Mouse (Mus musculus) liver, embryonic 12.5 days (tissue): ENCODE data around the gene Asb17. TPM values are rescaled to one million over a fixed set of nuclear protein-coding genes. Genes with fewer than 3 reads are reported as not detected.
"Not testable (repeated sequence)": the region's sequence is repeated elsewhere in the genome, so short reads cannot be mapped to it uniquely, and the experiment has no call there.

ENCODE experiments used
- ATAC-seq: fragments of 200-750 bp; cut with Nextera tagmentation; 2 replicates; pipeline ENCODE4 v1.8.0; 2017; ENCODE audit warnings: moderate number of reproducible peaks, mild to moderate bottlenecking, moderate library complexity
- H3K27ac ChIP-seq: fragments of 300-500 bp; sonication (generic); 2 replicates; pipeline ENCODE4 v1.5.1; 2016; ENCODE audit warnings: mild to moderate bottlenecking
- H3K27me3 ChIP-seq: fragments of 300-500 bp; sonication (generic); replicated peaks from 2 replicates; pipeline ENCODE4 v1.6.1; 2016; ENCODE audit warnings: mild to moderate bottlenecking, moderate library complexity
- H3K36me3 ChIP-seq: fragments of 300-500 bp; sonication (generic); 2 replicates; pipeline ENCODE4 v1.6.1; 2016; ENCODE audit warnings: mild to moderate bottlenecking, moderate library complexity
- H3K4me1 ChIP-seq: fragments of 300-500 bp; sonication (generic); 2 replicates; pipeline ENCODE4 v1.6.1; 2016
- H3K4me2 ChIP-seq: fragments of 300-500 bp; sonication (generic); 2 replicates; pipeline ENCODE4 v1.6.1; 2016; ENCODE audit warnings: mild to moderate bottlenecking, moderate library complexity
- H3K4me3 ChIP-seq: fragments of 300-500 bp; sonication (generic); 2 replicates; pipeline ENCODE4 v1.5.1; 2016; ENCODE audit warnings: mild to moderate bottlenecking, moderate library complexity
- H3K9ac ChIP-seq: fragments of 300-500 bp; sonication (generic); 2 replicates; pipeline ENCODE4 v1.6.1; 2016; ENCODE audit warnings: mild to moderate bottlenecking, moderate library complexity
- H3K9me3 ChIP-seq: fragments of 300-500 bp; sonication (generic); replicated peaks from 2 replicates; pipeline ENCODE4 v1.6.1; 2016; ENCODE audit warnings: mild to moderate bottlenecking, moderate library complexity
- WGBS: fragments of 180-500 bp; shearing (Covaris S2); methylation state at CpG from one replicate; pipeline ENCODE4 v1.1.7; 2016; ENCODE audit not compliant: insufficient replicate concordance; 5-methylcytosine and 5-hydroxymethylcytosine counted together
- polyA plus RNA-seq: library from polyadenylated mRNA; unstranded; fragments of >200 nt; fragmentation: Nextera tagmentation; extraction: Ambion mirVana; gene quantifications from 2 replicates; pipeline ENCODE4 v1.2.1, GENCODE M21; 2016

Gene Asb17
- polyA plus RNA-seq, 1 experiment from 2014 or later, result 6.4 TPM

DNA sequence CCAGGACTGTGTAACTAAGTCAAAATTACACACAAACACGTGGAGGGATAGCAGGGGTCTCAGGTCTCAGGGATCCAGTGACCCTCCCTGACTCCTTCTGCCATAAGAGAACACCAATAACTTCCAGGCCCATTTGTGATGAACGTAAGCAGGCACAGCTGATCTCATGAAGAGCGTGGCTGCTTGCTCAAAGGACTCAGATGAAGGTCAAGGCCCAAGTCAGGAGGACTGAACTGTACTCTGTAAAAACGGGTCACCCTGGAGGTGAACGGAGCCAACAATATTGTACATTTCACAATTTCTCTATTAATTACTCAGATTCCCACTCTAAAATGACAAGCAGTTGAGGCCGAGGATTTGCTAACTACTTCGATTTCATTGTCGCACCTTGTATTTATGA lies 30.0 kb upstream of the Asb17 start:
- H3K27me3 ChIP-seq, result no peaks in the 10 kb centered on the region
- WGBS, result 83% methylated on average over 8 of the region's 8 CpGs
- H3K4me3 ChIP-seq, result no peak overlapping the region
- no peak overlapping the region for H3K4me2 ChIP-seq
- no peak overlapping the region for H3K9ac ChIP-seq
- H3K9me3 ChIP-seq, result no peaks in the 10 kb centered on the region
- H3K4me1 ChIP-seq, result peaks cover 17% of the 10 kb centered on the region
- no peaks in the 10 kb centered on the region for H3K36me3 ChIP-seq
- ATAC-seq, result no peak
- no peak overlapping the region for H3K27ac ChIP-seq

DNA sequence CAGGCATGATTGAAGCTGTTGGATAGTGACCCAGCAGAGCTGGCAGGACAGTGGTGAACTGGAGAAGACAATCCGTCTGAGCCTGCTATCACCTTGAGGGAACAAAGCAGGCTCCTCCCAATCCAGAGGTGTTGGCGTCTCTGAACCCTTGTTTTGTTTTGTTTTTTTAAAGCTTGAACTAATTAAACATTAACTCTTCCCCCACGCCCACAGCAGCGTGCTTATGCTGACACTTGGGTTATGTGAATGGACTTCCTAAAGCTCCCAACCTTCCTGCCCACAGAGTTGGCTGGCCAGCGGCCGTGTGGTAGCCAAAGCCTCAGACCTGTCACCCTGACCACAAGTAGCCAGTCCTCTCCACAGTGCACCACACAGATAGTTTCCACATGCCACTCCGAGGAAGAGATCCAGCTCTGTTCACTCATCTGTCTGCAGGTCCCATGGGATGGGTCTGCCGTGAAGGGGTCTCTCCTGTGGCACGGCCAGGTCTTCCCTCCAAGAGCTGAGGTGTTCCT lies 26.6 kb upstream of the Asb17 start:
- Histone ChIP-seq H3K27ac (no peak overlapping the region), H3K36me3 (no peaks in the 10 kb centered on the region), H3K9ac (no peak overlapping the region), H3K27me3 (peaks cover 9% of the 10 kb centered on the region; the same call in 1 of the 2 replicates), H3K4me2 (no peak overlapping the region), H3K4me3 (no peak overlapping the region), H3K9me3 (no peaks in the 10 kb centered on the region), H3K4me1 (peaks cover 9% of the 10 kb centered on the region)
- WGBS, result 76% methylated on average over 9 of the region's 9 CpGs
- ATAC-seq, result no peak

DNA sequence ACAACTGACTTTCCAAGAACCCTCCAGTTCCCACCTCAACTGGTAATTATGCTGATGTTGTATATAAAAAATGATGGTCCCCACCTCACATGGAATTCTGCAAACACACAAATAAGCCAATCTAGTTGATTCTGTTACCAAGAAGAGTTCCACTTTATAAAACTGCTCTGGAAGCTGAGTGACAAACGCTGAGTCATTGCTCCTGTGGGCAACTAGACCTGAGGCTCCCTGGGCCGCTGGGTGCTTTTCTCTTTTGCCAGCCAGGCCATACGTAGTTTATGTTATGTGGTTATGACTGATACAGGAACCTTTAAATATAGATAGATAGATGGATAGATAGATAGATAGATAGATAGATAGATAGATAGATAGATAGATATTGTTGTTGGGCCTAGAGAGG lies 25.3 kb upstream of the Asb17 start:
- H3K4me1 ChIP-seq, result peaks cover 9% of the 10 kb centered on the region
- no peaks in the 10 kb centered on the region for H3K9me3 ChIP-seq
- peak overlapping the region; percentile 11; the same call in 1 of the 2 replicates for H3K27ac ChIP-seq
- H3K4me3 ChIP-seq, result no peak overlapping the region
- H3K36me3 ChIP-seq, result no peaks in the 10 kb centered on the region
- WGBS, result 65% methylated on average over 3 of the region's 3 CpGs
- peaks cover 9% of the 10 kb centered on the region; the same call in 1 of the 2 replicates for H3K27me3 ChIP-seq
- H3K4me2 ChIP-seq, result no peak overlapping the region
- peak; percentile 44; the same call in 1 of the 2 replicates for ATAC-seq
- no peak overlapping the region for H3K9ac ChIP-seq

DNA sequence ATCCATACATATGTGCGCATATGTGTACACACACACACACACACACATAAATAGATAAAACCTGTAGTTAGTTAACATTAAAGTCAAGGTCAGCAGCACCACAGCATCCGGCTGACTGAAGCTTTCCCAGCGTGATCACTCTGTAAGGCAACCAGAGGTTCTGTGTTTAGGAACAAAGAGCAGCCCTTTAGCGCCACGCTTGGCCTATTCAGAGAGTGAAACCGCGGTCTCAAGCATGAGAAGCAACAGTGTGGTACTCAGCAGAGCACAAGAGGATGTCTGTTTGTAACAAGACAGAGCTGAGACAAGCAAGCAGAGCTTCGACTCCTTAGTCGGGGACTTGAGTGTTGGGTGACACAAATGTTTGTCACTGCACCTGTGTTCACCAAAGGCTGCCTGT lies 24.6 kb upstream of the Asb17 start:
- Histone ChIP-seq H3K4me1 (peaks cover 9% of the 10 kb centered on the region), H3K9ac (no peak overlapping the region), H3K4me3 (no peak overlapping the region), H3K27ac (no peak overlapping the region), H3K4me2 (no peak overlapping the region), H3K27me3 (peaks cover 9% of the 10 kb centered on the region; the same call in 1 of the 2 replicates), H3K9me3 (no peaks in the 10 kb centered on the region), H3K36me3 (no peaks in the 10 kb centered on the region)
- ATAC-seq, result no peak
- 84% methylated on average over 9 of the region's 9 CpGs for WGBS

DNA sequence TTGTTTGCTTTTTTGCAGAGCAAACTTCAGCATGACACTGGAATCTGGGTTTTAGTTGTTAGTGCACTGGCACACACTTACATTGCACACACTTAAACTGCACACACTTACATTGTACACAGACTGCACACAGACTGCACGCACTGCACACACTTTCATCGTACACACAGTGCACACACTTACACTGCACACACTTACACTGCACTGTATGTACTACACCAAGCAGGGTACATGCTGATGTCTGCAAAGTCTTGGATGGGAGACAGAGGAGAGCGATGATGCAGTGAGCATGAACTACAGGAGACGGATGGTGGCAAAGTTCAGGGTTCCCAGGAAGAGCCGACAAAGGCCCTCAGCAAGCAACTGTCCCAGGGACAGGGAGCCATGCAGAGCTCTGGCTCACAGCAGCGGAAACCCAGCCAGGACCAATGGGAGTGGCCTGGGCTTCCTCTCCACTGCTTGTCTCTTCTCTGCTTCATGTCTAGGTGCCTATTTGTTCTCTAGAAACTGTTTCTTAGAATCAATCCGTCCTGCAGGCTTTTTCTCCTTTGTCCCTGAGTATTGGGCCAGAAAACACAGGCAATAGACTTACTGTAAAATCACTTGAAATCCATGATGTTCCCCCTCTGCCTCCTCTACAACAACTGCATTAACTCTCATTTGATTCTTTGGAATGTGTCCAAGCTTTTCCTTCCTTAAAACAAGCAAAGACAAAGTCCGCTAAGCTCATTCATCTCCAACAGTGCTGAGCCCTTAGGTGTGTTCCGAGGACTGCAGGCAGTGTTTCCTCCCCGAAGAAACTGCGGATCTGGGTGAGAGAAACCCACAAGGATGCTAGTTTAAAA lies 20.1 kb upstream of the Asb17 start:
- Histone ChIP-seq H3K27me3 (peaks cover 9% of the 10 kb centered on the region; the same call in 1 of the 2 replicates), H3K4me3 (no peak overlapping the region), H3K4me2 (no peak overlapping the region), H3K4me1 (peaks cover 10% of the 10 kb centered on the region), H3K9ac (no peak overlapping the region), H3K9me3 (no peaks in the 10 kb centered on the region), H3K36me3 (no peaks in the 10 kb centered on the region), H3K27ac (no peak overlapping the region)
- no peak for ATAC-seq
- WGBS, result 74% methylated on average over 11 of the region's 11 CpGs

DNA sequence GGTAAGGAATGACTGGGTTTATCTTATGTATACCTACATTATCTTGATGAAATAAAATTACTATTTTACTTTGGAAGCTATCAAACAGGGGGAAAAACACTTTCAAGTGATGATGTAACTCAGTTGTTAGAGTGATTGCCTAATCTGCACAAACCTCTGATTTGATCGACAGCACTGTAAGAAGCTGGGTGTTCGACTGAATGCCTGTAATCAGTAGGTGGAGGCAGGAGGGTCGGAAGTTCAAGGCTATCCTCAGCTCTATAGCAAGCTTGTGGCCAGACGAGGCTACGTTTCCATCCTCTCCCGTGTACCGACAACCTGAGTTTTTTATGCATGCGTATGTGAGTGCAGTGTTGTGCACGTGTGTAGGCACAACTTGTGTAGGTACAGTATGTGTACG lies 18.8 kb upstream of the Asb17 start:
- ATAC-seq, result no peak
- no peaks in the 10 kb centered on the region for H3K9me3 ChIP-seq

DNA sequence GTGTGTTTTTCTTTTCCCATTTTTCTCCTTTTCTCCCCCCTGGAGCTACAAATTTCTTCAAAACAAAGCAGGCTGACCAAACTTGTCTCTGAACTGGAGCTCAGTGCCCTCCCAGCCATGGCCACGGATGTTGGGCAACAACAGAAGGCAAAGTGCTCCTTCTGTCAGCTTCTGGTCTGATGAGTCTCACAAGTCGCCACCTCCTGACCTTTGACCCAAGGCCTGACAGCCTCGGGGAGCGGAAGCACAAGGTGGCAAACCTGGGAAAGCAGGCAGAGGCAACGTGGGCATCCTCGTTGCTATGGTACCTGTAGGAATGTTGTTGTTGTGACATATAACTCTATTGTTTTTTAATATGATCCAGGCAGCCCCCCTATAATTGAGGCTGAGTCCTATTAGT lies 17.4 kb upstream of the Asb17 start:
- 51% methylated on average over 6 of the region's 6 CpGs for WGBS

More for the DNA sequence above, 18.8 kb upstream of the Asb17 start:
- Histone ChIP-seq H3K27ac (no peak overlapping the region), H3K4me3 (no peak overlapping the region), H3K4me1 (peaks cover 18% of the 10 kb centered on the region), H3K9ac (no peak overlapping the region), H3K4me2 (no peak overlapping the region), H3K27me3 (peaks cover 9% of the 10 kb centered on the region; the same call in 1 of the 2 replicates), H3K36me3 (no peaks in the 10 kb centered on the region)
- 79% methylated on average over 10 of the region's 10 CpGs for WGBS

DNA sequence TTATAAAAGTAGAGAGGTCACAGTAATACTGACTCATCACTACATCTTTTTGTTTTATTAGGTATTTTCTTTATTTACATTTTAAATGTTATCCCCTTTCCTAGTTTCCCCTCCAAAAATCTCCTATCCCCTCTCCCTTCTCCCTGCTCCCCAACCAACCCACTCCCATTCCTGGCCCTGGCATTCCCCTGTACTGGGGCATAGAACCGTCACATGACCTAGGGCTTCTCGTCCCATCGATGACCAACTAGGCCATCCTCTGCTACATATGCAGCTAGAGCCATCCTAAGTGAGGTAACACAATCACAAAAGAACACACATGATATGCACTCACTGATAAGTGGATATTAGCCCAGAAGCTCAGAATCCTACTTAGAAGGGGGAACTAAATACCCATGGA lies 14.2 kb upstream of the Asb17 start:
- H3K27ac ChIP-seq, result peak overlapping the region; percentile 66
- not testable (repeated sequence) for H3K27me3 ChIP-seq, H3K4me2 ChIP-seq, ATAC-seq, H3K9me3 ChIP-seq, H3K4me3 ChIP-seq, H3K36me3 ChIP-seq, H3K9ac ChIP-seq
- 51% methylated on average over 3 of the region's 3 CpGs for WGBS
- H3K4me1 ChIP-seq, result peaks cover 58% of the 10 kb centered on the region

More for the DNA sequence above, 17.4 kb upstream of the Asb17 start:
- Histone ChIP-seq H3K4me2 (no peak overlapping the region), H3K9ac (no peak overlapping the region), H3K4me1 (peaks cover 29% of the 10 kb centered on the region), H3K36me3 (no peaks in the 10 kb centered on the region), H3K27me3 (0 out of 2 replicates have a peak, but pooled peaks cover 2% of the 10 kb centered on the region), H3K27ac (no peak overlapping the region), H3K9me3 (no peaks in the 10 kb centered on the region), H3K4me3 (no peak overlapping the region)
- ATAC-seq, result no peak

DNA sequence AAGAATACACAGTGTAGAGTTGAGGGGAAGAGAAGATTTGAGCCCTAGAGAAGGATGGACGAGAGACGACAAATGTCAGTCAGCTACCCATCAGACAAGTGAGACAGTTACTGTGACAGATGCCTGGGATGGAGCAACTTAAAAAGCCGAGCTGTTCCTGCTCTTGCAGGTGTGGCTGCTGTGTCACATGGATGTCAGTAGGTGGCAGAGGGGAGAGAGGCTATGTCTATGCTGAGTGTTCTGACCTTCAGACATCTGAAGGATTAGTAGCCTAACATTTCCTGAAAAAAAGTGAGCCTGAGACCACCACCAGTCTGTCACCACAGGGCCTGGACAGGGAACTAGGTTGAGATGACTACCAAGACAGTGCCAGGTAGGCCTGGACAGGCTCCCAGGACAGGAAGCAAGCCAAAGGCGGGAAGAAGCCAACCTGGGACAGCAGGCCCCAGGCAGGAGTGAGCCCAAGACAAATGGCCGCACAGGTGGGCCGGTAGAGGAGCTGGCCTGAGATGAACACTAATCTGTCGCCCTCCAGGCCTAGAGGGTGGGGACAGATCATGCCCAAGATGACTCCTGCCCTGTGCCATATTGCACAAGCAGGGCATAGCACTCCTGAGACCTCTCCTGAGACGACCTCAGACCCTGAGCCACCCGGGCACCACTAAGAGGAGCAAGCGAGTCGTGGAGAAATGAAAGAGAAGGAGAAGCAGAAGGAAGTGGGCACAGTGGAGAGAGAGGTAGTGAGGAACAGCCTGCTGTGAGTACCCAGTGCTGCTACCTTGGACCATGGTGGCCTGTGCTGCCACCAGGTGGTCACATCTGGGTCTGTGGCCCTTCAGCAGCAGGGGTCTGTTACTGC lies 12.8 kb upstream of the Asb17 start:
- 49% methylated on average over 11 of the region's 11 CpGs for WGBS
- peak; percentile 82 for ATAC-seq
- Histone ChIP-seq H3K4me3 (no peak overlapping the region), H3K4me2 (peak overlapping the region; percentile 62), H3K27me3 (no peaks in the 10 kb centered on the region), H3K4me1 (peaks cover 68% of the 10 kb centered on the region), H3K36me3 (no peaks in the 10 kb centered on the region), H3K9ac (peak overlapping the region; percentile 64), H3K9me3 (no peaks in the 10 kb centered on the region), H3K27ac (peak overlapping the region; percentile 87)

DNA sequence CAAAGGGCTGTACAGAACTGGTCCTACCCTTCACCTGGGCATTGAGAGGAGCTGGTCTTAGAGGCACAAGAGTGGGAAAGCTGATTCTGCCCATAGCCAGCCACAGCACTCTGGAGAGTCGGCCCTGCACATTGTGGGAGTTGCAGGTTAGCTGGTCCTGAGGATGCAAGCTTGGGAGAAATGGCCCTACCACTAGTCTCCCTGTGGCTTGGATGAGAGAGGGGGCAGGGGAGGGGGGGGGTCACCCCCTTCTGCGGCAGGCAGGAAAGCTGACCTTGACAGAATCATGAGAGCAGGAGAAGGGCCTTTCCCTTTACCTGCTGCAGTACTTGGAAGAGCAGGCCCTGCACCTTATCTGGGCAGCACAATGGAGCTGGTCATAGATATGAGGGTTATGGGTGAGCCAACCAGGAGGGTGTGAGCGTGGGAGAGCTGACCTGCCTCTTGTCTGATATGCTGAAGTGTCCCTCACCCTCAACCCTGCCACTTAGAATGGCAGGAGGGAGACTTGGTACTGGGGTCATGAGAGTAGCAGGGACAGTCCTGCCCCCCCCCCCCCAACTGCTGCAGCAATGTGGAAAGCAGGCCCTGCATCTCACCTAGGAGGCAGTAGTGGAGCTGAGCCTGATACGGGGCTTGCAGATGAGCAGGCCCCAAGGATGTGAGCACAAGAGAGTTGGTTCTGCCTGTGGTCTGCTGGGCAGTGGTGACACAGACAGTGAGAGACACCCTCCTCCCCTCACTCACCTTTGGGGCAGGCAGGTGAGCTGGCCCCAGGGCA lies 11.9 kb upstream of the Asb17 start:
- ATAC-seq, result peak; percentile 93

DNA sequence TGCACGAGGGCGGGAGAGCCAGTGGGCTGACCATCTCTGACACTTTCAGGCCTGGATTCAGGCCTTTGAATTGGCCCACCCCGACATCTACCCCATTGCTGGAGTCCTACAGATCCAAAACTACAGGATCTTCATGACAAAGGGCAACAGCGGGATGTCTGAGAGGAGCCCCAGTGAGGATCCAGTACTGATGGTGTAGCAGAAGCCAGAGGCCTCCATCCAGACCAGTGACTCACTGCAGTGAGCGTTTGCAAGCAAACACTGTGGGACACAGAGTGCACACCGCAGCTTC lies 11.4 kb upstream of the Asb17 start:
- H3K27ac ChIP-seq, result peak overlapping the region; percentile 87
- H3K4me2 ChIP-seq, result peak overlapping the region; percentile 62
- H3K9me3 ChIP-seq, result no peaks in the 10 kb centered on the region
- no peaks in the 10 kb centered on the region for H3K36me3 ChIP-seq
- no peaks in the 10 kb centered on the region for H3K27me3 ChIP-seq
- no peak for ATAC-seq
- H3K9ac ChIP-seq, result peak overlapping the region; percentile 64
- no peak overlapping the region for H3K4me3 ChIP-seq
- H3K4me1 ChIP-seq, result peaks cover 68% of the 10 kb centered on the region
- WGBS, result 68% methylated on average over 6 of the region's 6 CpGs

More for the DNA sequence above, 11.9 kb upstream of the Asb17 start:
- no peaks in the 10 kb centered on the region for H3K27me3 ChIP-seq
- peaks cover 64% of the 10 kb centered on the region for H3K4me1 ChIP-seq
- peak overlapping the region; percentile 62 for H3K4me2 ChIP-seq
- H3K4me3 ChIP-seq, result no peak overlapping the region
- 16% methylated on average over 4 of the region's 4 CpGs for WGBS
- H3K9me3 ChIP-seq, result no peaks in the 10 kb centered on the region
- no peaks in the 10 kb centered on the region for H3K36me3 ChIP-seq
- peak overlapping the region; percentile 87 for H3K27ac ChIP-seq
- peak overlapping the region; percentile 64 for H3K9ac ChIP-seq
